Mouse (Mus musculus) 416B (cell line): Measurements from ENCODE around the gene Ccn5.

Source experiments
- DNase-seq: peaks from one replicate; pipeline ENCODE4 v3.0.0; 2011; ENCODE audit warnings: low read depth

Gene Ccn5

GRCm38 (mm10) chr2:163820607-163821006, at the start of gene Ccn5:
Ccn5 (plus strand) TSS chr2:163820861.
- peak; percentile 32 for DNase-seq

DNA sequence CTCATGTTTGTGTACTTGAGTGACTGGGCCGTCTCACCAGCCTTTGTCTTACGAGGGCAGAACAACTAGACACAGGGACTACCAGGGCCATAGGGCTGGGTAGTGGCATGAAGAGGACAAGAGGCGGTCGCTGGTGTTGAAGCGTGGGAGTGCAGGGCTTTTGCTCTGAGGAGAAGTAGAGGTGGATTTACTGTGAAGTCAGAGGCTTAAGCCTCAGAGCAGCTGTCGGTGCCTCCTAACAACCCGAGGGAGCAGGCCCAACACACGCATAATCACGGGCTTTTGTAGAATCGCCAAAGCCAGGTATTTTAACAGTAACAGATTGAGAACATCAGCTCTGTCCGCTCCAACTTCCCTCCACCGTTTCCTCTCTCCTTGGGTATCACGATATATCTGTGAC, 44.0 kb upstream of the Ccn5 start:
- DNase-seq: no peak

DNA sequence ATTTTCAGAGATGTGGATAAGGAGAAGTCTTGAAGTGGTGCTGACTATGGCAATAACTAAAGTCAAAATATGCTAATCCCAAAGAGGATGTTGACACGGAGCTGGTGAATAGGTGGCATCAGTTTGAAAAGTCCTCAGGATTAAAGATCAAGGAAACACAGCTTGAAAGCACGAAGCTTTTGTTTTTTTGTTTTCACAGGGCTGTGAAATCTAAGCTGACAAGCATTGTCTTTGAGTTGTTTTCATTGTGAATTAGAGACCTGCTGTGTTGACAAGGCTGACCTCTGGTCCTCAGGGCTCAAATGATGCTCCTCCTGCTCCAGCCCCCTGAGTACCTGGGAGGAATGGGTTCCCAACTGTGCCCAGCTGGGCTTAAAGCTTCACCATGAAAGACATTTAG, 43.6 kb upstream of the Ccn5 start:
- no peak for DNase-seq

DNA sequence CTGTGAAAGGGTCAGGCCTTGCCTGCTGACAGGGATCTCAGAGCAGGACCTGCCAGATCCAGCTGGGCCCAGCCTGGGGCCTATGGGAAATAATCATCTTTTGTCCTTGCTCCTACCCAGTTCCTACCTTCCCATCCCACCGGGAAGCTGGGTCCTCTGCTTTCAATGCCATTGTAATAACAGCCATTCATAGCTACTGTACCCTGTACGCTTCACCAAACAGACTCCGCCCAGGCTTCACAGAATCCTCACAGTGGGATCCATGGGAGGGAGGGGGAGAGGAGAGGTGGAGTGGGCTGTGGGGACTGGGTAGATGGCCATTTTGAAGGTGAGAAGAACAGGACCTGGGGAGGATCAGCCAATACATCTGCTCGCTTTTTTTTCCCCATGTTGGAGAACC, 41.8 kb upstream of the Ccn5 start:
- DNase-seq: no peak

DNA sequence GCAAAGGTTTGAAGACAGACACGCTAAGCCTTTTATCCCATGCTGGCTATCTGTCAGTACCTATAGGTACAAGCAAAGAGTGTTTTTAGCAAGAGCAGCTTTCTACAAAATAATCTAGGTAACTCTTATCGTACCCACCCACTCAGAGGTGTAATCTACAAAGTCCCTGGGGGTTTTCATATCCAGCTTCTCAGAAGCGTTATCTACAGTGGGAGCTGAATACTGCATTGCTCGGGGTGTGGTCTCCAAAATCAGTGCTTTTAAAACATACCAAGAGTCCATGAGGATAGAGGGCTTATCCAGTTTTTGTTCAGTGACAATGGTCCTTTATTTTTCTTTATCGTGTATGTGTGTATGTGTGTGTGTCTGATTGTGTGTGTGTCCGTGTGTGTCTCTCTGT, 37.3 kb upstream of the Ccn5 start:
- no peak for DNase-seq

DNA sequence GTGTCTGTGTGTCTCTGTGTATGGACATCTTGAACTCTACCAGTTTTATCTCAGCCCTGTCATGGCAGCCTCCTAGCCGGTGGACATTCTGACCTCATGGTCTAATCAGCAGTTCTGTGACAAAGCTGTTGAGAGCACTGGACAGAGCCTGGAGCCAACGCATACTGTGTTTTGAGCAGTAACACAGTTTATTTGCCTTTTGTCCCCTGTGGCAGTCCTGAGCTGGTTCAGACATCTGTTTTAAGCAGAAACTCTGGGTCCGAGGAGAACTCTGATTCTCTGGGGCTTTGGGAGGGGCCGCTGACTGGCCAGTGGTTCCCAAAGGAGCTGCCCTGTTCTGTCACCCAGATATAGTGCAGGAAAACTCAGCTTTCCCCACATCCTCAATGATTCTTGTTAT, 36.8 kb upstream of the Ccn5 start:
- no peak for DNase-seq

DNA sequence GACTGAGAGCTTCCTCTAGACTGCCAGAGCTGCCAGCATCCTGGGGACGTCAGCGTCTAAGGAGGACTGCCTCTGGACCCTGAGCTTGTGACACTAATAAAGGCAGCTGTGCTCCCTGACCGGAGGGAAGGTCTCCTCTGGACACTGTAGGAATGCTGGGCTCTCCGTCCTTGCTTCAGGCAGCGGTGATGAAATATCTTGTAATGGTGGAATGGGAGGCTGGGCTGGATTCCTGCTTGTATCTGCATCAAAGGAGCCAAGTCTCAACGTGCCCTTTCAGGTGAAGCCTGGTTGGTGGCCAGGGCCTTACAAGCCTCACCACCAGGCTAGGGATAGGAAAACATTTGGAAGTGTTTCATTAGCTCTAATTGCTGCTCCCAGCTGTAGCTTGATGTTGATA, 33.6 kb upstream of the Ccn5 start:
- no peak for DNase-seq

DNA sequence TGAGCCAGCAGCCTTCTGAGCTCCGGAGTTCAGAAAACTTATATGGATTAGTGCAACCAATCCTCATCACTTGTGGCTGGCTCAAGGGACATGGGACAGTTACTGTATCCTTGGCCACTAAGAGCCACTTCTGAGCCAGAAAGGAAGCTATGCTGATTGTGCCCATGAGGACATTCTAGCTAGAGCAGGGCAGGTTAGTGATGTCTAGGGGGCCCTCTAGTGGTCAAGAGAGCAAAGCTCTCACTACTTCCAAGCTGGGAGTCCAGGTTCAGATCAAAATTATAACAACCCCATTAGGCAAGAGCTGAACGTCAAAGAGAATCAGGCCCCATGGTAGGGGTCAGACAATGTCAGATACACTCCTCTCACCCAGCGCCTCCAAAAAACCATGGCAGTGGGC, 33.0 kb upstream of the Ccn5 start:
- peak; percentile 79 for DNase-seq

- peak; percentile 68 for DNase-seq
These were observed 32.2 kb upstream of the Ccn5 start for GRCm38 (mm10) chr2:163788484-163788883.

DNA sequence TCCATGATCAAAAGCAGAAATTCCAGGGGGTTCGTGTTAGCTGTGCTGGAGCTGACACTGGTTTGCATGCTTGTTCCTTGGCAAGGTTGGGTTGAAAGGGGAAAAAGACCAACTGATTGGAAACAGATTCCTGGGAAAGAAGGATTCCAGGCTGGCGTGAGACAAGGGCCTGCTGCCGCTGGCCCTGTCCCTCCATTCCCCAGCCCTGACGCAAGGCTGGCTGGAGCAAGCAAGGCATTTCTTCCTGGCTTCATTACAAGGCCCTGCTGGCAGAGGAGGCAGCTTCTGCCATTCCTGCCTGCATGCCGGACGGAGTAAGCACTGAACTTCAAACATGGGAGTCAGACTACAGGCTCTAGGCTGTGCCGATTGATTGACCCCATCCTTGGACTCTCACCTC, 22.2 kb upstream of the Ccn5 start:
- DNase-seq: no peak

- DNase-seq: peak; percentile 40
These were observed 19.8 kb upstream of the Ccn5 start for GRCm38 (mm10) chr2:163800832-163801231.

GRCm38 (mm10) chr2:163801406-163801805, 19.3 kb upstream of the Ccn5 start:
- no peak for DNase-seq

- no peak for DNase-seq
These were observed 16.8 kb upstream of the Ccn5 start for GRCm38 (mm10) chr2:163803838-163804237.

DNA sequence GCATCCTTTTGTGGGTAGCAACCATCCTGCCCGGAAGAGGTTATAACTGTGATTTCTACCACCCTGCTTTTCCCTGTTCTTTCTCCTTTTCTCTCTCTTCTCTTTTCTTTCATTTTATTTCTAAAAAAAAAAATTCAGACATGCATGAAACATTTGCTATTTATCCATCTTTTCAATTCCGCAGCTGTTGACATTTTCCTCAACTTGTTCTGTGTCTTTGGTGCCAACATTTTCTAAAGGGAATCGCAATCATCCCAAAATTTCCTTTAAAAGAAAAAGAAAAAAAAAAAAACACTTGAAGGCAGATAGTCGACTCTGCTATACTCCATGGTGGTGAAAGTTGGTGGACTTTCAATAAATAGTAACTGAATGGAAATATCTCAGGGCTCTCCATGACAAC, 11.5 kb upstream of the Ccn5 start:
- no peak for DNase-seq

GRCm38 (mm10) chr2:163809704-163810103, 11.0 kb upstream of the Ccn5 start:
- DNase-seq: no peak

DNA sequence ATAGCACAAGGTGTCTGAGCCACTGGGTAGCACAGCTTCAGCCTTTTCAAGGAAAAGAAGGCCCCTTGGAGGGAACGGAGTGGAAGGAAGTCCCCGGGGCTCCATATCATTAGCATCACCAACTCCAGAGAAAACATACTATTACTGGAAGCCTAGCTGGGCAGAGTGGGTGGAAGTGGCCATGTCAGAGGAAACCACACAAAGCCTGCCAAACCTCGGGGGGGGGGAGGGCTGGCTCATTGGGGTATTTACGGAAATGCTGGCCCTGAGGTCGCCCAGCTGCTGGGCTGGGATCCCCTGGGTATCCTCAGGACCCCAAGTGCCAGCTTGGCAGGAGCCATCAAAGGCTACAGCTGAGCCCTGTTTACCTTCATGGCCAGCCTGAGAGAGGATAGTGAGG, 7.6 kb upstream of the Ccn5 start:
- peak; percentile 41 for DNase-seq

DNA sequence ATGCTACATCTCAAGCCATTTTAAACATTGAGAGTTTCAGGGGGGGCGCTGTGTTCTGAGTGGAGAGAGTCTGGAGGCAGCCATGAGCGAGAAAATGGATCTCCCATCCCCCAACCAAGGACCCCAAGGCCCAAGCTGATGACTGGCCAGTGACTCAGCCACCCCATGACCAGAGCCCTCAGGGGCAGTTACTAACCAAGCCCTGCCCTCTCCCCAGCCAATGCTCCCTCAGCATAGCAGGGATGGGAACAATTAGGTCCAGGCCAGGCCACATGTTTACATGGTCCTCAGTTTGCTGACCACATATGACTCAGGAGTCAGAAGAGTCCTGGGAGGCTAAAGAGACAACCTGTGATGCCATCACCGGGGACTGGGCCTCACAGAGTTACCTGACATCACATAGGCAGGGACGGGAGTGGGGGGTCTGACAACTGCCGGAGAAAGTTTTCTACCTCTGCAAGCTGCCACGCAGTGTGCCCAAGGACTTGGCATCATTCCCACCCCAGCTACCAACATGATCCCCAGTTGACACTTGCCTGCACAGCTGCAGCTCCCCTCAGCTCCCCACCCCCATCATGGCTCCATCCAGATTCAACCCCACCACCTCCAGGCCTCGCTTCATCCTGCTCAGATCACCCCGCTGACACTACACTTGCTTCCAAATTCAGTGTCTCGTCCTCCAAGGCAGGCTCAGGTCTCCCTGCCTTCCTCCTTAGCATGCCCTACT, 5.8 kb upstream of the Ccn5 start:
- peak; percentile 8 for DNase-seq

DNA sequence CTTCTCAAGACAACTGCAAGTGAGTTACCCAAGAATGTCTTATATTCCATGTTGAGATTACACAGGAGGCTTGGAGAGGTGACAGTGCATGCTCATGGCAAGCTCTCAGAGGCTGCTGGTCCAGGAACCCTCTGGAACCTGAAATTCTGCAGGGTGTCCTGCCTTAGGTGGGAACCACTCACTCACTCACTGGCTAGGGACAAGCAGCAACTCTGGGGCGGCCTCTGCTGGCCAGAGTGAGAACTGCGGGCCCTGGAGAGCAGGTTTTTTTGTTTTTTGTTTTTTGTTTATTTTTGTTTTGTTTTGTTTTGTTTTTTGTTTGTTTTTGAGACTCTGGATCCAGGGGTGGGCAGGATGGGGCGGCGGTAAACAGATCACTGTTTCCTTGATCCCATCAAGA, 2.6 kb downstream of the Ccn5 start:
- DNase-seq: peak; percentile 35

DNA sequence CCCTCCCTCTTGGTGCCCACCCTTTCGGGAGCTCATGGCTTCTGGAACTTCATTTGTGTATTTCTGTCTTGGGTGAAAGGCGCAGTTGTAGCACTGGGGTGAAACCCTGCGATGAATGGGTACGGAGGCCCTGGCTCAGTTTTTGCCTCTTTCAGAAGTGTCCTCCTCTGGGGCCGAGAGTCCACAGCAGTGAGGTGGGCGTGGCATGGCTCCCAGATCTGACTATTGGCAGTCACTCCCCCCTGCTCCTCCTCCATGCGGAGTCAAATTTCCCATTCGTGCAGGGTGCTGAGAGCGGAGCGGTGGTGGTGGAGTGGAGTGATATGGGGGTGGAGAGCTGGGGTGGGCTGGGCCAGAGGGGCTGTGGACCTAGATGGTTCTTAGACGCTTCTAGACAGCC, 3.1 kb downstream of the Ccn5 start:
- DNase-seq: no peak

DNA sequence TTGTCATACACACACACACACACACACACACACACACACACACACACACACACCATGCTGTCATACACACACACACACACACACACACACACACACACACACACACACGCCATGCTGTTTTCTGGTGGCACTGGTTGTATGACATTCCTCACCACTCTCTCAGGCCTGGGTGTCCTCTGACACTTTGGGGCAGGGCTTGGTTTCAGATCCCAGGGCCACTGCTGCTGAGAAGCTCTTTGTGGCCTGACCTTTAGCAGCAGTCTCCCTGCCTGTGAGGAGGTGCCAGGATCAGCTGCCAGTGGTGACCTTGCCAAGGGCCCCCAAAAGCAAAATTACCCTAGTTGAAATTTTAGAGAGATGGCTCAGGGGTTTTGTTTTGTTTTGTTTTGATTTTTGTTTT, 5.2 kb downstream of the Ccn5 start:
- no peak for DNase-seq

GRCm38 (mm10) chr2:163826494-163826893, 5.8 kb downstream of the Ccn5 start:
- DNase-seq: peak; percentile 18

DNA sequence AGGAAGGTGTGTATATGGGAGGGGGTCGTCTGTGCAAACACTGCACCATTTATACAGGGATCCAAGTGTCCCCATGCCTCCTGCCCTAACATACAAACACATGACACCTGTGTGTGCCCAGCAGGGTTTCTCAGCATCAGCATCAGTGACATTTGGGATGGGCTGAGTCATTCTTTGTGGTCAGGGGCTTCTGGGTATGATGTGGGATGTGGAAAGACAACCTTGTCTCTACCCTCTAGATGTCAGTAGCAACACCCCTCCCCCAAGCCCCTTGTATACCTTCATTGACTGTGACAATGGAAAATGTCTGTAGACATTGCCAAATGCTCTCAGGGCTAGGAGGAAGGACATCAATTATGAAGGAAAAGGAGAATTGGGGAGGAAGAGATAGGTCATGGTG, 10.5 kb downstream of the Ccn5 start:
- DNase-seq: no peak

DNA sequence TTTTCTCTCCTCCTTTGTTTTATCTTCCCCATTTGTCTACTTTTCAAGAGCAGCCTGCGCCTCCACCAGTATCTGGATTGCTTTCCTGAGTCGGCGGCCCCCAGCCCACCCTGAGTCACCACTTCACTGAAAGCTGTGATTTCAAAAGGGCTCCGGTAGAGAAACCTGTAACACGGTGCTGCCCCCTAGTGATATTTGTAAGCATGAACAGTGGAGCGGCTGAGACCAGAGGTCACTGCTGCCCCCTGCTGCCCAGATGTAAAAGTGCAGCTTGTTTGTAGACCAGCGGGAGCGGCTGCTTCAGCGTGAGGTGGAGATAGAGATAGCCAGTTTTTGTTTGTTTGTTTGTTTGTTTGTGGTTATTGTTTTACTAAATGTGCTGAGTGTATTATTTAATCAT, 17.4 kb downstream of the Ccn5 start:
- DNase-seq: peak; percentile 78

GRCm38 (mm10) chr2:163839519-163839918, 18.9 kb downstream of the Ccn5 start:
- DNase-seq: no peak

GRCm38 (mm10) chr2:163842043-163842442, 21.4 kb downstream of the Ccn5 start:
- no peak for DNase-seq
